Mouse (Mus musculus) liver, embryonic 13.5 days (tissue): ENCODE measurements around the gene Urad. TPM values are rescaled to one million over a fixed set of nuclear protein-coding genes. Genes with fewer than 3 reads are reported as not detected.

Source experiments
- ATAC-seq: fragments of 200-750 bp; cut with Nextera tagmentation; 2 replicates; pipeline ENCODE4 v1.8.0; 2017; ENCODE audit warnings: low read depth, mild to moderate bottlenecking, moderate number of reproducible peaks, moderate library complexity
- DNase-seq: peaks from one replicate; pipeline ENCODE4 v3.0.0; 2022
- H3K27ac ChIP-seq: fragments of 300-500 bp; sonication (generic); 2 replicates; pipeline ENCODE4 v1.5.1; 2015; ENCODE audit warnings: moderate library complexity, mild to moderate bottlenecking, inconsistent platforms
- H3K27me3 ChIP-seq: fragments of 300-500 bp; sonication (generic); 2 replicates; pipeline ENCODE4 v1.6.1; 2015; ENCODE audit warnings: mild to moderate bottlenecking, inconsistent platforms
- H3K36me3 ChIP-seq: fragments of 300-500 bp; sonication (generic); 2 replicates; pipeline ENCODE4 v1.6.1; 2015; ENCODE audit warnings: mild to moderate bottlenecking, inconsistent platforms
- H3K4me1 ChIP-seq: fragments of 300-500 bp; sonication (generic); replicated peaks from 2 replicates; pipeline ENCODE4 v1.6.1; 2015; ENCODE audit warnings: inconsistent platforms
- H3K4me2 ChIP-seq: fragments of 300-500 bp; sonication (generic); 2 replicates; pipeline ENCODE4 v1.6.1; 2015; ENCODE audit warnings: inconsistent platforms, mild to moderate bottlenecking, moderate library complexity
- H3K4me3 ChIP-seq: fragments of 300-500 bp; sonication (generic); replicated peaks from 2 replicates; pipeline ENCODE4 v1.5.1; 2015; ENCODE audit warnings: mild to moderate bottlenecking, inconsistent platforms
- H3K9ac ChIP-seq: fragments of 300-500 bp; sonication (generic); 2 replicates; pipeline ENCODE4 v1.6.1; 2015; ENCODE audit warnings: mild to moderate bottlenecking, inconsistent platforms
- H3K9me3 ChIP-seq: fragments of 300-500 bp; sonication (generic); replicated peaks from 2 replicates; pipeline ENCODE4 v1.6.1; 2016; ENCODE audit warnings: inconsistent platforms
- WGBS: fragments of 180-500 bp; shearing (Covaris S2); methylation state at CpG from one replicate; pipeline ENCODE4 v1.1.7; 2015; ENCODE audit not compliant: insufficient replicate concordance; 5-methylcytosine and 5-hydroxymethylcytosine counted together
- polyA plus RNA-seq: library from polyadenylated mRNA; unstranded; fragments of >200 nt; fragmentation: Nextera tagmentation; extraction: Ambion mirVana; gene quantifications from 2 replicates; pipeline ENCODE4 v1.2.1, GENCODE M21; 2015

The Urad gene
- 0.30 and 0.48 TPM in 2 replicates for polyA plus RNA-seq

DNA sequence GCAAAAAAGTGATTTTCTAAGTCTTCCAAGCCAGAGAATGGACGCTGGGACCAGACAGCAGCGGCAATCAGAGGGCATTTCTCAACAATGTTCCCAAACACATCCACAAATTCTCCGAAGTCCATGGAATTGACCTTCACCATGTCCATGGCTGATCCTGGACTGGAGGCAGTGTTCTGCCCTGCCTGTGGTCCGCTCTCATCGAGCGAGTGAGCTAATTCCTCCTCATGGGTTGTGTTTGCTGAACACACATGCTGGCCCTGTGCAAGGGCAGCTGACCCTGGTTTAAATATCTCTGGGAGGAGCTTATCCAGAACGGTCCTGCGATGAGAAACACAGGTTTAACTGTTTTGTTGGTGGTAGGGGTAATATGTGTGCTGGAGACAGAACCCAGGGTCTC, at the start of gene Urad:
Urad (minus strand) TSS at position 258 of the 400 bp plus-strand sequence.
- peaks cover 4% of the 10 kb centered on the region; the same call in 1 of the 2 replicates for H3K4me1 ChIP-seq
- 49% methylated on average over 8 of the region's 8 CpGs for WGBS
- no peak within 1 kb of the TSS for H3K27ac ChIP-seq
- no peaks in the 10 kb centered on the region for H3K36me3 ChIP-seq
- ATAC-seq (peak; percentile 60; the same call in 1 of the 2 replicates), DNase-seq (no peak)
- peaks cover 39% of the 10 kb centered on the region for H3K27me3 ChIP-seq
- H3K4me2 ChIP-seq, result 0 out of 2 replicates have a peak within 1 kb of the TSS, but pooled peaks have one; percentile 11
- no peaks in the 10 kb centered on the region for H3K9me3 ChIP-seq
- no peak within 1 kb of the TSS for H3K9ac ChIP-seq
- no peak within 1 kb of the TSS for H3K4me3 ChIP-seq

DNA sequence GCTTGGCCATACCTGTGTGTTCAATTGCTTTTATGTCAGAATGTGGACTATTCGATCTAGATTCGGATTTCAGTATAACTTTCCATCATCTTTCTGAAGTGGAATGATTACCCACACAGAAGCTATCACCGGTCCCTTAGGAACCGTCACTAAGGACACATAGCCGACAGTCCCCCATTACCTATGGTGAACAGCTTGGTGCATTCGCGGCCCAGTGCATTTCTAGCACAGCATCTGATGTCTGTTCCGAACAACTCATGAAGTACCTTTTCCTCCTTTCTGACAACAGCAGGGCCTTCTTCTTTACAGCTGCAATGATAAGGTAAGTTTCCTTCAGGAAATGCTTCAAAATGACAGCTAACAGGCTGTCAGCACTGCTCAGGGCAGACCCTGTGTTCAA, 48.0 kb upstream of the Urad start:
- H3K9ac ChIP-seq, result no peak overlapping the region
- no peaks in the 10 kb centered on the region for H3K9me3 ChIP-seq
- H3K27ac ChIP-seq, result no peak overlapping the region
- H3K4me1 ChIP-seq, result peaks cover 3% of the 10 kb centered on the region; the same call in 1 of the 2 replicates
- 0 out of 2 replicates have a peak, but pooled peaks cover 9% of the 10 kb centered on the region for H3K27me3 ChIP-seq
- no peaks in the 10 kb centered on the region for H3K36me3 ChIP-seq
- DNase-seq (no peak), ATAC-seq (no peak)
- no peak overlapping the region for H3K4me2 ChIP-seq
- H3K4me3 ChIP-seq, result no peak overlapping the region
- WGBS, result 72% methylated on average over 8 of the region's 8 CpGs

DNA sequence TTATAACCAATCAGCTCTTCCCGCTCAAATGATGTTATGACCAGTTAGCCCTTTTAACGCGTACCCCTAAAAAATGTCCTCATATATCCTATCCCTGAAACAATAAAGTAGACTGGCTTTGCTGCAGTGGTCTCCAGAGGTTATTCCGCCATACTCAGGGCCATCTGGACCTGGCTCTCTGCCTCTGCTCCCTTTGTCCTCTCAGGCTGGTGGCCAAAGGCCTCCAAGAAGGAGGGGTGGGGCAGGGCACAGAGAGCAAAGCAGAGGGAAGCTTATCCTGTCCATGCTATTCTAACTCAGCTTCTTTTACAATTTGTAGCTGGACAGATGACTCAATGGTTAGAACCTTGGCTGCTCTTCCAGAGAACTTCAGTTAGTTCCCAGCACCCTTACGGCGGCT, 46.0 kb upstream of the Urad start:
- H3K4me1 ChIP-seq, result peaks cover 3% of the 10 kb centered on the region; the same call in 1 of the 2 replicates
- H3K27me3 ChIP-seq, result 0 out of 2 replicates have a peak, but pooled peaks cover 9% of the 10 kb centered on the region
- H3K27ac ChIP-seq, result no peak overlapping the region
- 80% methylated on average over 6 of the region's 6 CpGs for WGBS
- ATAC-seq, result no peak
- no peak overlapping the region for H3K4me3 ChIP-seq
- no peak overlapping the region for H3K4me2 ChIP-seq
- H3K9ac ChIP-seq, result no peak overlapping the region
- no peaks in the 10 kb centered on the region for H3K36me3 ChIP-seq
- no peak for DNase-seq
- H3K9me3 ChIP-seq, result no peaks in the 10 kb centered on the region

DNA sequence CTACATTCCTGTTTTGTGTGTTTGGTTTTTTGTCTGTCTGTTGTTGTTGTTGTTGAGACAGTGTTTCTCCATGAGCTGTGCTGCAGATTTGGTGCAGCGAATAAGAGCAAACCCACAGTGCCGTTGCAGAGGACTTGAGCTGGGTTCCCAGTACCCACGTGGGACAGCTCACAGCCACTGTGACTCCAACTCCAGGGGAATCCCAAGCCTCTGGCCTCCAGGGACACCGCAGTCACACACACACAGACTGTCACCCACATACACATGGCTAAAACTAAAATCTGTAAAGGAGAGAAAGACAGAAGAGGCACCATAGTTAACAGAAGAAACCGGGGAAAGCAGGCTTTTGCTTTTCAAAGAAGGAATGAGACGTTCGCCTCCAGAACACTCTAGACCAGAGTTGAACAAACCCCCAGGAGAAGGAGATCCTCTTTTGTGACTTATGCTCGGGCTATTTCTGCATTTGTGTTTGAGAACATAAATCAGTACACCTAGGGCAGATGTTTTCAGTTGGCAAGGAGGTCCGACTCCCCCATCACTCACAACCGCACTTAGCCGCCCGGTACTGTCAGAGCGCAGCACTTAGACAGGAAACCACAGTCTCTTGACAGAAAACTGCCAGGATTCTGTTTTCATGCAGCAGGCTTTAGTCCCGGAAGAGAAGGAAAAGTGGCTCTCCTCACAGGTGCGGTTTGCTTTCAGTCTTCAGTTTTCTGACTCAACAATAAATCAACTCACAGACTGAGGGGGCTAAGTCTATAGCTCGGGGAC, 43.9 kb upstream of the Urad start:
- no peaks in the 10 kb centered on the region for H3K9me3 ChIP-seq
- DNase-seq (no peak), ATAC-seq (no peak)
- no peak overlapping the region for H3K9ac ChIP-seq
- peak overlapping the region; percentile 14; the same call in 1 of the 2 replicates for H3K4me2 ChIP-seq
- no peaks in the 10 kb centered on the region for H3K36me3 ChIP-seq
- peak overlapping the region; percentile 5; the same call in 1 of the 2 replicates for H3K27ac ChIP-seq
- 14% methylated on average over 16 of the region's 16 CpGs for WGBS
- H3K27me3 ChIP-seq, result 0 out of 2 replicates have a peak, but pooled peaks cover 9% of the 10 kb centered on the region
- H3K4me3 ChIP-seq, result no peak overlapping the region
- peaks cover 3% of the 10 kb centered on the region; the same call in 1 of the 2 replicates for H3K4me1 ChIP-seq

DNA sequence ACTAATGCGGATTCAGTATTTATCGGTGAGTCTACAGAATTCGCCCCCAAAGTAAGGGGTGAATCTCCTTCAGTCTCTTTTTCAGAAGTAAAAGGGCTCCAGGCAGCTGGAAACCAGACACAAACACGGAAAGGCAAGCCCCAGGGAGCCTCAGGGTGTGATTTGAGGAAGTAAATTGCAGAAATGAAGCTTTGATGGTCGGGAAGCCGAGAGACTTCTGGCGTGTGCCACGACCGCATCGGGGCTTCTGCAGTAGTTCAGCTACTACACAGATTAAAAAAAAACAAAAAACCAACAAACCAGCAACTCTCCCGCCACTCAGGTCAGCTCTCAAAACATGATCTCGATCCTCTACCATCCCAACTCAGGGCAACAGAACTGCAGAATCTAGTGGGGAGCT, 40.8 kb upstream of the Urad start:
- Histone ChIP-seq H3K27me3 (0 out of 2 replicates have a peak, but pooled peaks cover 6% of the 10 kb centered on the region), H3K4me1 (peaks cover 3% of the 10 kb centered on the region; the same call in 1 of the 2 replicates), H3K27ac (no peak overlapping the region), H3K36me3 (no peaks in the 10 kb centered on the region), H3K4me3 (no peak overlapping the region), H3K4me2 (no peak overlapping the region), H3K9ac (no peak overlapping the region), H3K9me3 (no peaks in the 10 kb centered on the region)
- WGBS, result 29% methylated on average over 12 of the region's 12 CpGs
- no peak for DNase-seq
- ATAC-seq, result no peak

DNA sequence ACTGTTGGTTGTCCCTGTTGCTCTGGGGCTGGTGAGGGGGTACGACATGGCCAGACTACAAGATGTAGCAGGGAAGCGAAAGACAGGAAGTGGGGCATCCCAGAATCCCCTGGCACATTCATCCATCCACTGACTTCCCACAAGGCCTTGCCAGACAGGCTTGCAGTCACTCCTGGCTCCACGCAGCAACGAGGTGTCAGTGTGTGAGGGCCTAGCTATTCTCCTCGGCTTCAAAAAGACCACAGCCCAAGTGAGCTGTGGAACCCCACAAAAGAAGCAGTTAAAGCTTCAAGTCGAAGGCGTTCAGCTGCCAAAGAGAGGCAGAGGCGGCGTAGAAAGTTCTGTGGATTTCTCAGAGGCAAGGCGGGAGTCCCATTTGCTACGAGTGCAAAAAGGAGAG, 36.2 kb upstream of the Urad start:
- DNase-seq, result no peak
- Histone ChIP-seq H3K36me3 (no peaks in the 10 kb centered on the region), H3K4me1 (no peaks in the 10 kb centered on the region; the same call in 1 of the 2 replicates), H3K9ac (no peak overlapping the region), H3K27ac (no peak overlapping the region), H3K4me3 (no peak overlapping the region), H3K27me3 (no peaks in the 10 kb centered on the region), H3K4me2 (no peak overlapping the region), H3K9me3 (no peaks in the 10 kb centered on the region)
- ATAC-seq, result no peak
- 79% methylated on average over 11 of the region's 11 CpGs for WGBS

DNA sequence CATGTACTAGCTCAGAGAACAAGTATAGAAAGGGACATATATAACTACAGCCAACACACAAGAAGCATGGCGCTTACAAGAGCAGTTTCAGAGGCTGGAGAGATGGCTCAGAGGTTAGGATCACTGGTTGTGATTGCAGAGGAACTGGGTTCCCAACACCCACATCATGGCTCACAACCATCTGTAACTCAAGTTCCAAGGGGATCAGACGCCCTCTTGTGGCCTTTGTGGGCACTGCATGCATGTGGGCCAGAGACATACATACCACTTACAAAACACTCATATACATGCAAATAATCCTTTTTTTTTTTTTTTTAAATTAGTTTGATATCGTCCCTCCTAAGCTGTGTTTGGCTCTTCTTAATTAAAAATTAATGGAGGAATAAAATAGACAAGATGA, 35.3 kb upstream of the Urad start:
- DNase-seq (peak; percentile 26), ATAC-seq (no peak)
- Histone ChIP-seq H3K4me3 (no peak overlapping the region), H3K27me3 (no peaks in the 10 kb centered on the region), H3K4me2 (no peak overlapping the region), H3K4me1 (no peaks in the 10 kb centered on the region; the same call in 1 of the 2 replicates), H3K36me3 (no peaks in the 10 kb centered on the region), H3K27ac (no peak overlapping the region), H3K9me3 (no peaks in the 10 kb centered on the region), H3K9ac (no peak overlapping the region)
- 38% methylated on average over 3 of the region's 3 CpGs for WGBS

DNA sequence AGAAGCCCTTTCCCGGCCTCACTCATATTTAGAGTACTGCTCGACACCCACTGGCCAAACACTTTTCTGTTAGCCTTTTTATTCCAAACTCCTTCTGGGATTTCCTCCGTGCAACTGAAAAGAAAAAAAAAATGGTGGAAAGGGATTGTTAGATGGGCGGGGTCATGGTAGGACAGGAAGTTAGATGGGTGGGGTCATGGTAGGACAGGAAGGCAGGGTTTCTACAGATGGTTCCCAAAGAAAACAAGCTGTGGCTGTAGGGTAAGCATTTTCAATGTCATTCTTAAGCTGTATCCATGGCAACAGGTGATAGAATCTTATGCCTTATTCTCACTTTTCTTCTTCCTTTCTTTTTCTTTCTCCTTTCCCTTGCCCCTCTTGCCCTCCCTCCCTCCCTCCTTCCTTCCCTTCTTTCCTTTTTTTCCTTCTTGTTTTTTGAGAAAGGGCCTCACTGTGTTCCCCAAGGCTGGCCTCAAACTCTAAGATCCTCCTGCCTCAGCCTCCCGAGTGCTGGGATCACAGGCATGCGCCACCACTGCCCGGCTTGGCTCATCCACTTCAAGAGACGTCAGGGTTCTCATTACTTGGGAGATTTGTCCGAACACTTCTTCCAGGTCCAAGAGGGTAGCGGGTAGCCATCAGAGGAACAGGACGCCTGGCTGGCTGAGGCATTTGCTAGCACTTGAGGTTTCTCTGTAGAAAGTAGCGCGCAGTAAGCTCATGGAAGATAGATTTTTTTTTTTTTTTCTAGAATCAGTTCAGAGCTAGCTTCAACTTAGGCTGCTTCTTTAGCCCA, 34.2 kb upstream of the Urad start:
- Histone ChIP-seq H3K9ac (no peak overlapping the region), H3K4me3 (no peak overlapping the region)
- no peak for DNase-seq

DNA sequence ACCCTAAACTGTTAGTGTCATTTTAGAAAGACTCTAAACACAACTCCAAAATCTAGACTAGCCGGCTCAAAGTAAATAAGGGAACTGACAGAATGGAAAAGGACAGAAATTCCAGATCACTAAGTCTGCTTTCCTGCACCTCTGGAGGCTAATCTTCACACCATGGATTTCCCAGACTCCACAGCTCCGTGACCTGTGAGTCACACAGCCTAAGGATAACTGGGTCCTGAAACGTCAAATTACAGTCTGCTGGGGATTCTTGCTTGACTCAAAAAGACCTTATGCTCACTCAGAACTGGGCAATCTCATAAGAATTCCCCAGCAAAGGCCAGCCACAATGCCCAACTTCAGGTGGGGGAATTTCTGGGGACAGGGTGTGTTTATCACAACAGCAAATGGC, 33.5 kb upstream of the Urad start:
- Histone ChIP-seq H3K4me1 (no peaks in the 10 kb centered on the region; the same call in 1 of the 2 replicates), H3K36me3 (no peaks in the 10 kb centered on the region), H3K9me3 (no peaks in the 10 kb centered on the region), H3K4me2 (no peak overlapping the region), H3K27ac (no peak overlapping the region), H3K4me3 (no peak overlapping the region), H3K9ac (no peak overlapping the region), H3K27me3 (no peaks in the 10 kb centered on the region)
- no peak for ATAC-seq
- 55% methylated on average over 3 of the region's 3 CpGs for WGBS
- no peak for DNase-seq

More for the DNA sequence above, 34.2 kb upstream of the Urad start:
- H3K9me3 ChIP-seq, result no peaks in the 10 kb centered on the region
- no peaks in the 10 kb centered on the region; the same call in 1 of the 2 replicates for H3K4me1 ChIP-seq
- no peaks in the 10 kb centered on the region for H3K27me3 ChIP-seq
- WGBS, result 73% methylated on average over 13 of the region's 13 CpGs
- H3K27ac ChIP-seq, result no peak overlapping the region
- H3K4me2 ChIP-seq, result no peak overlapping the region
- no peak for ATAC-seq
- H3K36me3 ChIP-seq, result no peaks in the 10 kb centered on the region

DNA sequence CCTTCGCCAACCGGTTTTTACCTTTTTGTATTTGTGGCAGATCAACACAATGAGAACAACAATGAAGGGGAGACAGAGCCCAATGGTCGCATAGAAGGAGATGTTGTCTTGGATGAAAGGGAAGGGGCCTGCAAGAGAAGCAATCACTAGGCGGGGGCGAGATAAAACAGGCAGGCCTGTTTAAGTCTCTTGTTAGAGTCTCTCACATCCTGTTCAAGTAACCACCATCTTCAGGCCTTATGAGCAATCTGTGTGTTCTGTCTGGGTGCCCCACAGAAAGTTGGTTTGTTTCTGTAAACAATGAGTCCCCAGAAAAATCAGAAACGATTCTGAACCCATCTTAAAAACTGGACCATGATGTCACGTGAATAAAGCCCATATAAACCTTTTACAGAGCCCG, 32.7 kb upstream of the Urad start:
- no peak for ATAC-seq
- WGBS, result 63% methylated on average over 8 of the region's 8 CpGs
- H3K27ac ChIP-seq, result no peak overlapping the region

DNA sequence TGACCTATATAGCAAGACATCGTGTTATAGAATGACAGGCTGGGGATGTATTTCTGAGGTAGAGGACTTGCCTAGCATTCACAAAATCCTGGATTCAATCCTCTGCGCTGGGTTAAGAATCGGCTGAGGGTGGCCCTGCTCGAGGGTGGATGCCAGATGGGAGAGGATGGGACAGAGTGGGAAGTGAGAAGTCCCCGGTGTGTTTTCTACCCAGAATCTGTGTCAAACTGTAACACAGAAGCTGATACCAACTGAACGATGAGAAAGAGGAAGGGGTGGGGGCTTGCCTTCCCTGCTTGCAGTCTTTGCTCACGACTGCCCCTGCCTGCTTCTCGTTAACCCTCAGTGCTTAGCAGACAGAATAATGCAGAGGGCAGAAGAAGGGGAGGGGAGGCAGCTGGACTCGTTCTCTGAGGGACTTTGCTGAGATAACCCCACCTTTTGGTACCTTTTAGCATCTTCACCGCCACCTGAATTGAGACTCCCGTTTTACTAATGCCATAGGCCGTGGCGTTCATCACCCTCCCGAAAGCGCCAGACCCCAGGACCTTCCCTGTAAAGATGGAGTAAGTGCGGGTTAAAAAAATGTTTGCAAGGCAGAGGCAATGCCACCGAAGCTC, 32.0 kb upstream of the Urad start:
- no peak overlapping the region for H3K4me2 ChIP-seq
- H3K36me3 ChIP-seq, result no peaks in the 10 kb centered on the region
- no peak for ATAC-seq

More for the DNA sequence above, 32.7 kb upstream of the Urad start:
- Histone ChIP-seq H3K4me1 (no peaks in the 10 kb centered on the region; the same call in 1 of the 2 replicates), H3K9me3 (no peaks in the 10 kb centered on the region), H3K4me2 (no peak overlapping the region), H3K36me3 (no peaks in the 10 kb centered on the region), H3K4me3 (no peak overlapping the region), H3K9ac (no peak overlapping the region), H3K27me3 (no peaks in the 10 kb centered on the region)
- no peak for DNase-seq

More for the DNA sequence above, 32.0 kb upstream of the Urad start:
- Histone ChIP-seq H3K9ac (no peak overlapping the region), H3K4me1 (no peaks in the 10 kb centered on the region; the same call in 1 of the 2 replicates), H3K9me3 (no peaks in the 10 kb centered on the region), H3K4me3 (no peak overlapping the region), H3K27ac (no peak overlapping the region), H3K27me3 (no peaks in the 10 kb centered on the region)
- 47% methylated on average over 17 of the region's 17 CpGs for WGBS
- DNase-seq, result no peak
